Mouse (Mus musculus): ENCODE measurements around the gene Esyt3. TPM values are rescaled to one million over a fixed set of nuclear protein-coding genes. Genes with fewer than 3 reads are reported as not detected.

Gene Esyt3
- polyA plus RNA-seq, 1 experiment from 2014 or later, result 0.37 TPM

DNA sequence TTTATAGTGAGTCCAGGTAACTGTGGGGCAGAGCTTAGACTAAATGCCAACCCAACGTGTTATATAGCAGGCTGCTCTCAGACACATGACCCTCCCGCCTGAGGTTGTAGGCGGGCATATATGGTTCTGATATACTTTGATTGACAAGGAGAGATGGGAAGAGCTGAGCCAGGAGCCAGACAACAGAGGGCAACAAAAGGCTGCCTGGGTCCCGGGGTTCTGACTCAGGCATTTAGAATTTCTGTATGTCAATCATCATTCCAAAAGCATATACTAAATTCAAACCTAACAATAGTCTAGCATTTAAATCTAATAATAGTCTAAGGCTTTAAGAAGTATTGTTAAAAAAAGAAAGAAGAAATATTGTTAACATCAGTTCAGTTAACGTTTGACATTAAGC, 20.8 kb upstream of the Esyt3 start:
- no peak for ATAC-seq
- no peak overlapping the region for H3K4me3 ChIP-seq (ENCODE audit: low read depth, low read length)
- no peaks in the 10 kb centered on the region for H3K27me3 ChIP-seq (replicated peaks; ENCODE audit: control insufficient read depth, insufficient read depth, low read length)
- H3K4me2 ChIP-seq (replicated peaks; ENCODE audit: low read depth), result no peak overlapping the region
- no peaks in the 10 kb centered on the region for H3K36me3 ChIP-seq (ENCODE audit: control insufficient read depth, insufficient read depth)
- no peaks in the 10 kb centered on the region for H3K9me3 ChIP-seq (ENCODE audit: control insufficient read depth)
- WGBS, result 61% methylated on average over 5 of the region's 5 CpGs
- no peaks in the 10 kb centered on the region for H3K4me1 ChIP-seq (replicated peaks; ENCODE audit: control insufficient read depth, insufficient read depth, low read length)
- TF ChIP-seq CTCF (IDR thresholded peaks at IDR 0.05; ENCODE audit: low read depth), result no peak
- H3K27ac ChIP-seq (ENCODE audit: low read depth, low read length), result no peak overlapping the region
- H3K9ac ChIP-seq (ENCODE audit: low read depth, low read length), result no peak overlapping the region

DNA sequence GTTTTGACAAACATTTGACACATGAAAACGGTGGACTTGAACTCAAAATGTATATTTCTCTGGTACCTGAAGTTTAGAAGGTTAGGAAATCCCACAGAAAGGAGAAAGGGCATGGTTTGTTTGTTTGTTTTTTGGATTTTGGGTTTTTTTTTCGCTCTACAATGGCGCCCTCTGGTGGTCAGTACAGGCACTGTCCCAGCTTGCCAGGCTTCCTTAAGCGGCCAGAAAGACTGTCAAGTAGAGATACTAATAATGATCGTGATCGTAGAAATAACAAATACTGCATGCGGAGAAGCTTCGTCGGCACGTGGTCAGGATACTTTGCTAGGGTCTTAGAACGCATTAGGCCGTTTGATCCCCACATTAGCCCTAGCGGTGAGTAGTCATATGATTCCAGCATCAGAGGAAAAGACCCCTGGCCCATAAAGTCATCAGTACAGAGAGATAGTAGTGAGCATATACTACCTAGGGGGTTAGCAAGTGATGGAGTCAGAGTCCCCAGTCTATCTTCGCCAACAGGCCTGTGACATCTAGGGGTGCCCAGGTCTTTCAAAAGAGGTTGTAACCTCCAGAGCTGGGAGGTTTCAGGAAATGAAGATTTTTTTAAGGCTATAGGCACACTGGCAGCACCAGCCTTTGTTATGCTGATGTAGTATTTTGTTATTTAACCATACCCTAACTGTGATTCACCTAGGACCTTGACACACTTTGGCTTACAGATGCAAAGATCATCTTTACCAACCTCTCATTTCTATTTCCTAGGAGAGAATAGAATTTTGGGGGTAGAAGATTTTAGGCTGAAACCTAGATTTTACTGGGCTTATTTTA, 18.4 kb upstream of the Esyt3 start:
- no peak for ATAC-seq
- H3K9ac ChIP-seq (ENCODE audit: low read depth, low read length), result no peak overlapping the region
- no peaks in the 10 kb centered on the region for H3K36me3 ChIP-seq (ENCODE audit: control insufficient read depth, insufficient read depth)
- H3K4me2 ChIP-seq (replicated peaks; ENCODE audit: low read depth), result no peak overlapping the region
- WGBS, result 9% methylated on average over 14 of the region's 14 CpGs
- no peaks in the 10 kb centered on the region for H3K9me3 ChIP-seq (ENCODE audit: control insufficient read depth)
- H3K4me1 ChIP-seq (replicated peaks; ENCODE audit: control insufficient read depth, insufficient read depth, low read length), result no peaks in the 10 kb centered on the region
- no peak overlapping the region for H3K4me3 ChIP-seq (ENCODE audit: low read depth, low read length)
- H3K27me3 ChIP-seq (replicated peaks; ENCODE audit: control insufficient read depth, insufficient read depth, low read length), result no peaks in the 10 kb centered on the region
- no peak overlapping the region for H3K27ac ChIP-seq (ENCODE audit: low read depth, low read length)
- peak; percentile 89 for TF ChIP-seq CTCF (IDR thresholded peaks at IDR 0.05; ENCODE audit: low read depth)

DNA sequence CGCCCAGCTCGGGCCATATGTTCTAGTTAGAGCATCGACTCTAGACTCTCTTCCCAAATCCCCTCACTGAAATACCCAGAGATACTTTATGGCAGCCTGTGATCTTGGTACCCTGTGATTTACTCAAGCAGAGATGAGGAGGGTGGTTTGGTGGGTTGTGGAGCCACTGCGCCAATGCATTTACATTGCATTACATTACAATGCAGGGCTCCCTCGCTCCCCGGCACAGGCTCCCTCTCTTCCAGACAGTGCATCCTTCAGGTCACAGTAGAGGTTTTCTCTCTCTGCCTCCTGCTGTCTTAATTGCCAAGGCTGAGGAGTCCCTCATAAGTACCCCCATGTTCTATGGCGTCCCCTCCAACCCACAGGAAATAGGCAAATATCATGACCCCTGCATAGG, 10.1 kb upstream of the Esyt3 start:
- Histone ChIP-seq H3K4me1 (replicated peaks; ENCODE audit: control insufficient read depth, insufficient read depth, low read length) (no peaks in the 10 kb centered on the region), H3K27ac (ENCODE audit: low read depth, low read length) (no peak overlapping the region), H3K4me3 (ENCODE audit: low read depth, low read length) (no peak overlapping the region), H3K4me2 (replicated peaks; ENCODE audit: low read depth) (no peak overlapping the region), H3K9ac (ENCODE audit: low read depth, low read length) (no peak overlapping the region), H3K36me3 (ENCODE audit: control insufficient read depth, insufficient read depth) (no peaks in the 10 kb centered on the region), H3K9me3 (ENCODE audit: control insufficient read depth) (no peaks in the 10 kb centered on the region), H3K27me3 (replicated peaks; ENCODE audit: control insufficient read depth, insufficient read depth, low read length) (no peaks in the 10 kb centered on the region)
- TF ChIP-seq CTCF (IDR thresholded peaks at IDR 0.05; ENCODE audit: low read depth), result no peak
- 83% methylated on average over 7 of the region's 7 CpGs for WGBS
- no peak for ATAC-seq

DNA sequence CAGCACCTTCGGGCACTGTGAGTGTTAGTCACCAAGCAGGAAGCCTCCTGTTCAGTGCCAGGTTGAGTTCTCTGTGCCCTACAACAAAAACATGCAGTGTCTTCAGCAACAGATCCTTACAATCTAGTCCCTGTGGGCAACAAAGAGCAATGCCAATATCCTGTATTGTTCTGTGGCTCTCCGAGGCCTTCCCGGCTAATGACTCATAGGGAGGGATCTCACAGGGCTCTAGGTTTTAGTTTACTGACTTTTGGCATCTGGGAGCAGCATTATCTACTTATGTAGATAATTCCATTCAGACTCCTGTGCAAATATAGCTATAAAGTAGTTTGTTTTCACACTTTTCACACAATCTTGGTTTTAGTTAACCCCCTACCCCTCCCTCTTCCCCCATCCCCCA, 7.5 kb upstream of the Esyt3 start:
- no peaks in the 10 kb centered on the region for H3K27me3 ChIP-seq (replicated peaks; ENCODE audit: control insufficient read depth, insufficient read depth, low read length)
- H3K4me3 ChIP-seq (ENCODE audit: low read depth, low read length), result no peak overlapping the region
- no peak for TF ChIP-seq CTCF (IDR thresholded peaks at IDR 0.05; ENCODE audit: low read depth)
- no peaks in the 10 kb centered on the region for H3K9me3 ChIP-seq (ENCODE audit: control insufficient read depth)
- H3K4me1 ChIP-seq (replicated peaks; ENCODE audit: control insufficient read depth, insufficient read depth, low read length), result no peaks in the 10 kb centered on the region
- H3K4me2 ChIP-seq (replicated peaks; ENCODE audit: low read depth), result no peak overlapping the region
- 45% methylated on average over 3 of the region's 3 CpGs for WGBS
- no peak for ATAC-seq
- H3K9ac ChIP-seq (ENCODE audit: low read depth, low read length), result no peak overlapping the region
- H3K36me3 ChIP-seq (ENCODE audit: control insufficient read depth, insufficient read depth), result no peaks in the 10 kb centered on the region
- H3K27ac ChIP-seq (ENCODE audit: low read depth, low read length), result no peak overlapping the region

DNA sequence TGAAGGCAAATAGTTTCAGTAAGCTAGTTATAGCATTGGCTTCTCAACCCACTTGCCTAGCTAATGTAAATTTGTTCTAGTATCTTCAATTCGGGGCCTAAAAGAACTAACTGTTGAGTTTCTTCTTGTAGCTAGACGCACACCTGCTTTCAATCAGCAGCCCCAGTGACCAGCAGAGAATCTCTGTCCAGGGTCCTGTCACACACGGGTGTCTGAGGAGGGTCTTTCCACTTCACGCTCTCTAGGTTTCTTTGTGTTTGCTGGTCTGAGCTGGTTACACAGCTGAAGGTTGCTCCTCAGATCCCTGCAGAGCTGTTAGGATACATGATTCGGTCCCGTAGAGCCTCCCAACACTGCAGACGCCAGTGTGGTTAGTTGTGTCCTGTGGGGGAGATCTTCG, 4.7 kb upstream of the Esyt3 start:
- H3K36me3 ChIP-seq (ENCODE audit: control insufficient read depth, insufficient read depth), result no peaks in the 10 kb centered on the region
- no peak overlapping the region for H3K27ac ChIP-seq (ENCODE audit: low read depth, low read length)
- H3K9me3 ChIP-seq (ENCODE audit: control insufficient read depth), result no peaks in the 10 kb centered on the region
- H3K9ac ChIP-seq (ENCODE audit: low read depth, low read length), result no peak overlapping the region
- peaks cover 12% of the 10 kb centered on the region for H3K27me3 ChIP-seq (replicated peaks; ENCODE audit: control insufficient read depth, insufficient read depth, low read length)
- ATAC-seq, result no peak
- 58% methylated on average over 8 of the region's 8 CpGs for WGBS
- no peaks in the 10 kb centered on the region for H3K4me1 ChIP-seq (replicated peaks; ENCODE audit: control insufficient read depth, insufficient read depth, low read length)
- H3K4me2 ChIP-seq (replicated peaks; ENCODE audit: low read depth), result no peak overlapping the region
- no peak overlapping the region for H3K4me3 ChIP-seq (ENCODE audit: low read depth, low read length)
- TF ChIP-seq CTCF (IDR thresholded peaks at IDR 0.05; ENCODE audit: low read depth), result no peak

DNA sequence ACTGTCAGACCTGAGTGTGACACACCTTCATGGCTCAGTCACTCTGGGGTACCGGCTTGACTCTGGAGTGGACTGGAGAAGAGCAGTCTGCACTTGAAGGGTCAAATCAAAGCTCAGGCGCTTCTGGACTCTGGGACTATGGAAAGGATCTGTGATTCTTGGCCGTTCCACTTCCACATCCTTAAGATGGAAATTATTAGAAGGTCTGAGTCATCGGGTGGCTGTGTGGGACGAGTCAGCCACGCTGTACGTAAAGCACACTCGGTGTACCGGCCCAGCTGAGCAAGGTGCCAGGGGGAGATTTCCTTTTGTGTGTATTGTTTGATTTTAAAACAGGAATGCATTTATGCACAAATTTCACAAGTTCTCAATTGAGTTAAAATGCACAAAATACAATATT, 3.6 kb upstream of the Esyt3 start:
- no peak for TF ChIP-seq CTCF (IDR thresholded peaks at IDR 0.05; ENCODE audit: low read depth)
- Histone ChIP-seq H3K27me3 (replicated peaks; ENCODE audit: control insufficient read depth, insufficient read depth, low read length) (peaks cover 23% of the 10 kb centered on the region), H3K4me3 (ENCODE audit: low read depth, low read length) (no peak overlapping the region), H3K27ac (ENCODE audit: low read depth, low read length) (no peak overlapping the region), H3K36me3 (ENCODE audit: control insufficient read depth, insufficient read depth) (no peaks in the 10 kb centered on the region), H3K4me1 (replicated peaks; ENCODE audit: control insufficient read depth, insufficient read depth, low read length) (no peaks in the 10 kb centered on the region), H3K9me3 (ENCODE audit: control insufficient read depth) (no peaks in the 10 kb centered on the region), H3K4me2 (replicated peaks; ENCODE audit: low read depth) (no peak overlapping the region), H3K9ac (ENCODE audit: low read depth, low read length) (no peak overlapping the region)
- ATAC-seq, result no peak
- 87% methylated on average over 9 of the region's 9 CpGs for WGBS
